17 mouse cellular contexts compared by ENCODE assay signal in the genomic region with DNA sequence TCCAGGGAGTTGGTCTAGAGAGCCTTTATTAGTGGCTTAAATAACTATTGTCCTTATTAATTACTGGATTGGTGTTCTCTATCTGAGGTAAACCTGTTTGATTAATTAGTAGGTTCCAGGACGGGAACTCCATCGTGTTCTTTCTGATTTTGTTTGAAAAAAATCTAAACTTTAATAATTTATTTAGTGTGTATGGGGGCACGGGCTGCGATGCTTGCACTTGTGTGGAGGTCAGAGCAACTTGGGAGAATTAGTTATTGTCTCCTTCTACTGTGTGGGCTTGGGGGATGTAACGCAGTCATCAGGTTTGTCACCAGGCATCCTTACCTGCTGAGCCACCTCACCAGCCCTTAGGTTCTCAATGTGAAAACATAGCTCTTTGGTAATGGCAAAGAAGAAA. TPM values are rescaled to one million over a fixed set of nuclear protein-coding genes. Genes with fewer than 3 reads are reported as not detected.
"Had no signal": no experiment of that assay in that cellular context is flagged by ENCODE, and none has a peak within 500 bp of the region (broad histone marks: within the 10 kb centered on the region; RNA-seq: fewer than 3 reads in every experiment).

No protein-coding gene starts in this region.

- ATAC-seq: midbrain, embryonic 15.5 days had no signal

- H3K9me3 ChIP-seq: midbrain, embryonic 10.5 days; midbrain, embryonic 15.5 days; neural tube, embryonic 13.5 days; neural tube, embryonic 15.5 days had no signal

- H3K36me3 ChIP-seq: midbrain, embryonic 10.5 days; midbrain, embryonic 15.5 days; neural tube, embryonic 13.5 days; neural tube, embryonic 15.5 days had no signal

- H3K4me3 ChIP-seq: myocyte had no signal

- DNase-seq: lung, adult 18-20 months; lung, embryonic 14.5 days; lung, postnatal 10 days; lung, postnatal 4 days; retina, postnatal 1 day; right cerebral cortex, adult 18-20 months; right cerebral cortex, postnatal 25 days; right cerebral cortex, postnatal 4 days; spleen, adult 18-20 months; thymus, adult 18-20 months; thymus, postnatal 14 days; thymus, postnatal 36 days had no signal

- H3K9ac ChIP-seq: lung, embryonic 14.5 days; midbrain, embryonic 15.5 days; neural tube, embryonic 15.5 days had no signal

- H3K27ac ChIP-seq: midbrain, embryonic 10.5 days; midbrain, embryonic 15.5 days; neural tube, embryonic 13.5 days had no signal

RNA-seq across cellular contexts. Expression of a gene that starts 1.9 kb away (rescaled TPM):
- polyA plus RNA-seq: myocyte had no signal
